Mouse (Mus musculus) fat pad, adult 2 months (tissue): ENCODE results near the gene Gm17334.

Source experiments
- DNase-seq: peaks from one replicate; pipeline ENCODE4 v3.0.0-alpha.2; 2011; ENCODE audit warnings: low read depth, low spot score; ENCODE audit errors: extremely low read depth

The Gm17334 gene

GRCm38 (mm10) chr11:53773087-53773486, at the start of gene Gm17334:
TSS of gene Gm17334 (minus strand) at chr11:53773187.
- no peak for DNase-seq

DNA sequence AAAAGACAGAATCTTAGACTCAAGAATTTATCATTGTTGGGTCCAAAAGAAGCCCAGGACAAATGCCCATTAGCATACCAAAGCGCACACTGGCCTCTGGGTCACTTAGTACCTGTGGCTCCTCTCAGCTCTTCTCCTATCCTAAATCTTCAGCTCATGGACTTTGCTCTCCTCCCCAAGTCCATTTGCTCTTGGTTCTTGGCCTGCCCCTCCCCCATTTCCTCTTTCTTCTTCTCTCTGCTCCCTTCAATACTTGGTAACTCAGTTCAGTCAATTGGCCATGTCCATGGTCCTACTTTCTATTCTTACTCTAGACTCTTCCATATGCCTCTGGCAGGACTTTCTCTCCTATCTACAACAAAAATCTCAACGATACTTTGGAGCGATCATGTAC, 49.0 kb upstream of the Gm17334 start:
- DNase-seq, result no peak

GRCm38 (mm10) chr11:53821230-53821944, 48.4 kb upstream of the Gm17334 start:
- DNase-seq, result no peak

DNA sequence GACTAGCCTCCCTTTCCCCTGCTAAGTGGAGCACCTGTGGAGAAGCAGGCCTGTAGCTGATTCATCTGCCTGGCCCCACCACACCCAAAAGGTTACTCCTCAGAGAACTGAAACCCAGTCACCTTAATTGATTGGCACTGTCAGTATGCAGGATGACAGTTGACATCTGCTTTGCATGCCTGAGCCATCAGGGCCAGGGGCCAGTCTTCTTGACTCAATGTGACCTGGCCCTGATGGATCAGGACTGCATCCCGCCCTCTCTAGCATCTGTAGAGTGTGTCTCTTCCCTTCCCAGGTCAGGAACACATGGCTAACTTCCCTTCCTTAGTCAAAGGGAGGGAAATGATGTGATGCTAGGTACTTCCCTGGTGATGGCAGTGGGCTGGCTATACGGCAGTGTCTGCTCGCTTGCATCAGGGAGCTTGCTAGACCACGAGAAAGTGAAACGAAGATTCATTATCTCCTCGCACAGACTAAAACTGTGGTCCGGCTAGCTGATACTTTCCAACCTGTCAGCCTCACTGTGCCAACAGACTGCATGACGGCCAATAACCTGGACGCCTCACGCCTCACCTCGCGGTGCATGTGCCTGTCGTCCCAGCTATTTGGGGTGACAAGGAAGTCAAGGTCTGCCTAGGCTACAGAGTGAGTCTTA, 47.7 kb upstream of the Gm17334 start:
- DNase-seq, result no peak

DNA sequence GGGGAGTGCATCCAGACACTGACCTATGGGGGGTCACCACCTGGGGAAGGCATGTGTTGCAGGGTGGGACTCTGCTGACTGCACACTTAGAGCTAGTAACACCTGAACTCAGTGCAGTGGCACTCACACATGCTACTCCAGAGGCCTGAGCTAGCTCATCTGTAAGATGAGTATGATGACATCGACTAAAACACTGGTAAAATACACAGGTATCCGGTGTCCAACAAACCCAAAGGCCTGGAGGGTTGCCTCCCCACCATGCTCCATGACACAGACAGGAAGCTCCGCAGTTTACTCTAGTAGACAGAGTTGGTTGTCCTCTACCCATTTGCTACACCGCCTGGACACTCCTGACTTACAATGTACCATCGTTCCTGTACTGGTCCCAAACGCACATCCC, 46.5 kb upstream of the Gm17334 start:
- no peak for DNase-seq

GRCm38 (mm10) chr11:53818794-53819193, 45.8 kb upstream of the Gm17334 start:
- no peak for DNase-seq

- no peak for DNase-seq
Observed at GRCm38 (mm10) chr11:53816841-53817375, 43.9 kb upstream of the Gm17334 start.

DNA sequence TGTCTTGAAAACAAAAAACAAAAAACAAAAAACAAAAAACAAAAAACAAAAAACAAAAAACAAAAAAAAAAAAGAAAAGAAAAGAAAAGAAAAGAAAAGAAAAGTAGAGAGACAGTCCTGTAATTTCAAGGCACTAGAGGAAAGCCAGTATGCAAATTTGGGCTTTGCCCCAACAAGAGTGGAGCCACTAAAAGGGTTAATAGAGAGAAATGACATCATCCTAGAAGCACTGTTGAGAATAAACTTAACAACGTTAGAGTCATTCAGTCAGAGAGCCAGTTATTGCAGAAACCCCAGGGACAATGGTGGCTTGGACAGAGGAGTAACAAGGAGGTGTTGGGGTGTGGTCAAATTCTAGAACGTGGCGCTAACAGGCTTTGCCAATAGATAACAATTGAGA, 41.8 kb upstream of the Gm17334 start:
- DNase-seq, result no peak

GRCm38 (mm10) chr11:53813001-53813868, 40.2 kb upstream of the Gm17334 start:
- no peak for DNase-seq

GRCm38 (mm10) chr11:53811312-53811711, 38.3 kb upstream of the Gm17334 start:
- no peak for DNase-seq

DNA sequence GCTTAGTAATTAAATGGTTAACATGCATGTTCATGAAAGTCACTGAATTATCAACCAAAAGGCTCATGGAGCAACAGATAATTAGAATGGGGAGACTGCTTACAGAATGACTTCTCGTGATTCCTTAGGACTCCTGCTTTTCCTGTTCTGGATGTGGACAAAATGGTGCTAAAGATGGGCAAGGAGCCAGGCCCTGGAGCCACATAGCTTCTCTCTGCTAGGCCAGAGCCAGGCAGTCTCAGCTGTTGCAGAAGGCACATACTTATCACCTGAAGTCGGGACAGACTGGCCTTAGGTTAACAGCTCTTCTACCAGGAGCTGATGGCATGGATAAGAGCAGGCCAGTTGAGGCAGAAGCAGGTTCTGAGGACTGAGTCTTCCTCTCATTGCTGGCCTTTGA, 37.8 kb upstream of the Gm17334 start:
- DNase-seq, result peak; percentile 55

DNA sequence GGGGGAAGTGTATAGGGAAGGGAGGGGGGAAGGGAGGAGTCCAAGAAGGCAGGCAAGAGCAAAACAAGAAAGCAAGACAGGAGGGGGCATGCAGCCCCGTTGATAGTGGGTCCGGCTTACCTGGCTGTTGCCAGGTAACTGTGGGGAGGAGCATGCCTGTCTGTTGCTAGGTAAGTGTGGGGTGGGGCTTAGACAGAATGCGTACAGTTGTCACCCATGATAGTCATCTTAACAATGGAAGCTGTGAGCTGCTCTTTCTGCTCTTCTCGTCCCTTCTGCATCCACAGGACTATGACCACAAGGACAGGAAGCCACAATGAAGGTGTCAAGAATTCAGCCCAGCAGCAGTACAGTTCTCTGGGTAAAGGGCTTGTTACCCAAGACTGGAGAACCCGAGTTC, 37.2 kb upstream of the Gm17334 start:
- DNase-seq, result no peak

- DNase-seq, result no peak
Observed at GRCm38 (mm10) chr11:53809354-53809753, 36.4 kb upstream of the Gm17334 start.

DNA sequence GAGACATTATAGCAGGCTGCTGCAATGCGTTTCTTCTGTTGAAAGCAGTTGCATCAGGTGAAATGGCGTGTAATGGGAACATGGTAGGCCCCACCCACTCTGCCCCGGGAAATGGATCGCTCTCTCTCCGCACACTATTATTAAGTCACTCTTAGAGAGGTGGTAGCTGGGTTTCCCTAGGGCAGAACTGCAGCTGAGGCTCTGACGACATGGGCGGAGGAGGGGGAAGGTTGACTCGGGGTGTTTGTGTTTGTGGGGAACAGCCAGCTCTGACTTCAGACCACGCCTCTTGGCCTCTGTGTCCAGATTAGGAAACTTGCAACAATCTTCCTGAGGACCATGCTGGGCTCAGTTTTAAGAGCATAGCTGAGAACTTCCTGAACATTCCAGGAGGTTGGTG, 32.8 kb upstream of the Gm17334 start:
- peak; percentile 91 for DNase-seq

GRCm38 (mm10) chr11:53804569-53805344, 31.8 kb upstream of the Gm17334 start:
- DNase-seq, result no peak

GRCm38 (mm10) chr11:53803494-53803893, 30.5 kb upstream of the Gm17334 start:
- no peak for DNase-seq

- no peak for DNase-seq
Observed at GRCm38 (mm10) chr11:53803093-53803492, 30.1 kb upstream of the Gm17334 start.

GRCm38 (mm10) chr11:53800975-53801374, 28.0 kb upstream of the Gm17334 start:
- DNase-seq, result no peak

DNA sequence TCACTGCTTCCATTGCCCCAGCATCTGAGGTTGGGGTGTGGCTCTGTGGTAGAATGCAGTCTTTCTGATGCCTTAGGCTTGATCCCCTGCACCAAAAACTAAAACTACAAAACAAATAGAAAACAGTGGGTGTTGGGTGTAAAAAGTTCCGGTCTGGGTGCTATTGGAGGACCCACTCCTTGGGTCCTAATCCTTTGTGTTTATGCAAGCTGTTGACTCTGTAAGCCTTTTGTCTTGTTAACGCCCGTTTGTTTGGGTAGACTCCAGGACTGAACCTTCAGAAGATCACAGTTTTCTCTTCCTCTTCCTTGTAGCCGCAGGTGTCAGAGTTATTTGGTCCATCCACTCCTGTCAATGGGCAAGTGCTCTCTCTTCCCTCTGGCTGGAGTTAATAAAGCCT, 27.0 kb upstream of the Gm17334 start:
- DNase-seq, result no peak

GRCm38 (mm10) chr11:53798041-53798711, 25.2 kb upstream of the Gm17334 start:
- DNase-seq, result no peak
